Mouse (Mus musculus) urinary bladder, postnatal 36 days (tissue): Measurements from ENCODE around the gene Tpk1.
"Not testable (repeated sequence)": the region's sequence is repeated elsewhere in the genome, so short reads cannot be mapped to it uniquely, and the experiment has no call there.

Experiments used
- DNase-seq, 2 experiments: peaks; one replicate each; pipeline ENCODE4 v3.0.0; 2022; ENCODE audit warnings: low spot score in 2 of 2, mixed read lengths in 1 of 2

Gene Tpk1

DNA sequence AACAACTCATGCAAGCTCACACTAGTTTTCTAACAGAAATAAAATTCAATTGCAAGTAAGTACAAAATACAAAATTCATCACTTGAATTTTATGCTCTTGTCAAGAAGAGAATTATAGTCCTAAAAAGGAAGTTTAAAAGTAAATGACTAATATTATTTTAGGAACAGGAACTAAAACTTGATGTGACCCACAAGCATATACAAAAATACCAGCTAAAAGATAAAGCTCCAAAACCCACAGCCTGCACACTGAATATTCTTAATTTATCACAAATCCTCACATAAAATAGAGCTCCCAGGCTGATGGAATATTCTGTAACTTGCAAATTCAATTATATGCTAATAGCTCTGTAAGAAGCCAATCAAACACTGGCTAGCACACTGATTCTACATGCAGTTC is 25.5 kb downstream of the Tpk1 start:
- DNase-seq: no peak

DNA sequence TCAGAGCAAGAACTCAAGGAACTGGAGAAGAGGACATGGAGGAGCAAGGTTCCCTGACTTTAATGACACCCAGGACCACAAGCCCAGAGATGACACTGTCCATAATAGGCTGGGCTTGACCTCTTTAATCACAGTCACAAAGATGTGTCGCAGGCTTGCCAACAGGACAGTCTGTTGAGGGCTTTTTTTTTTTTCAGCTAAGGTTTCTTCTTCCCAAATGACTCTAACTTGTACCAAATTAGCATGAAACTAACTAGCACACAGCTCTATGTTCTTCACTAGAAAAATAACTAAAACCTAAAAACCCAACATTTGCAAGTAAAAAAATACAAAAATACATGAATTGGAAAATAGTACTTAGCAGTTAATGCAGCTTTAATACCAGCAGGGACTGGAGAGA is 27.2 kb downstream of the Tpk1 start:
- DNase-seq: no peak

DNA sequence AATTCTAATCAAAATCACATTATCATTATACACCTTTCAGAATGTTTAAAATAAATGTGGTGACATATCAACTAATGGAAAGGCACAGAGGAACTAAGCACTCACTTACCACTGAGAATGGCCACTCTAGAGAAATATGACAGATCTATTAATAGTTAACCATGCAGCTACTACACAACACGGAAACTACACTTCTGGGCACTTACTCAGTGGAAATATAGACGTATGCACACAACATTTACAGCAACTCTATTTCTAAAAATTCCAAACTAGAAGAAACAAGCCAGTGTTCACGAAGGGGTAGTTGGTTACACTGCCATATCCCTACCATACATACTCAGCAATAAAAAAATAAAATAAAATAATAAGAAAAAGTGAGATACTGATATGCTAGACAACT is 28.0 kb downstream of the Tpk1 start:
- DNase-seq: no peak

DNA sequence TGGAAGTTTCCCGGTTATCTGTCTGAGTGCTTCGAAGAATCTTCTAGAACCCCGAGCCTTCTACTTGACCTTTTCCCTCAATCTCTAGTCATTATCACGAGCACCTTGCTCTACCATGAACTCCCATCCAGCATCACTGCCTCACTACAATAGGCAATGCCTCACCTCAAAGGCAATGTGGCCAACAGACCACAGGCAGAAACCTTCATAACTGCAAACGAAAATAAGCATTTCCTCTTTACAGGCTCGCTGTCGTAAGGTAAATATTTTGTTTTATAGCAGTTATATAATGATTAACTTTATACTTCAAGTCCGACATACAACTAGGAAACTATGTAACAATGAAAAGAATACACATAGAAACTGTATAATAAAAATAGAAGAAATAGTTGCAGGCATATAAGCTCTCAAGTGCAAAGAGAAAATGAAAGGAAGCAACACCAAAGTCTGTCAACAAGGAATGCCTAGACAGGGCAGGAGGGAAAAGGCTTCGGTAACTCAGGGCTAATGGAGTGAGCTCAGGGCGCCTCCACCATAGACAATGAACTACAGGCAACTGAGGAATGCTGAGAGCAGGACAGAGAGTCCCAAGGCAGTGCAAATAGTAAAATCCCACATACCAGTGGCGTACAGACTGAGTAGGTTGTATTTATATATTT is 29.0 kb downstream of the Tpk1 start:
- no peak for DNase-seq

DNA sequence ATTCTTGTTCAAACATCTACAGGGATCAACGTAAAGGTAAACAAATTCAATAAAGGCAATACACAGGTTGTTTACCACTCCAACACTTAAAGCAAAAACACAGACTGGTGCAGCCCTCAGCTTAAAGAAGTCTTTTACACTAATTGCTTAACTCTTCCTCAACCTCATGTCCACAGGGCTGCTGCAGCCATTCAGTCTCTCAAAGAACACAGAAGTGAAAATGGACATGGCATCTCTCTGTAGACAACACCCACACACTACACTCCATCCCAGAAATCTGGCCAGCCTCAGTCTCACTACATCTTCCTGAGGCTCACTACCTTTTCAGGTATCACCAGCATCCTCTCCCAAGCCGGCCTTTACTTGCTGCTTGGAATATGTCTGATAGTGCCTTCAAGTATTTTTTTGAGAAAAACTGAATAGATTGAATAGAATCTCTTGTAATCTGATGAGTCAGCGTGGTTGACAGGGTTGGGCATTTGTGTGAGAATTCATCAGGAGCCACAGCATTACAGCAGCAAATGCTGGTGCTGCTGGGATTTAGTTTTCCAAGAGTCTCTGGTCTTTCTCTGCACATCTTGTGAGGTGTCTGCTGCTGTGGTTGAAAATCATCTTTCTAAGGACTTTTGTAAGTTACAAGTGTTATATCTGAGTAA is 32.6 kb downstream of the Tpk1 start:
- no peak for DNase-seq

DNA sequence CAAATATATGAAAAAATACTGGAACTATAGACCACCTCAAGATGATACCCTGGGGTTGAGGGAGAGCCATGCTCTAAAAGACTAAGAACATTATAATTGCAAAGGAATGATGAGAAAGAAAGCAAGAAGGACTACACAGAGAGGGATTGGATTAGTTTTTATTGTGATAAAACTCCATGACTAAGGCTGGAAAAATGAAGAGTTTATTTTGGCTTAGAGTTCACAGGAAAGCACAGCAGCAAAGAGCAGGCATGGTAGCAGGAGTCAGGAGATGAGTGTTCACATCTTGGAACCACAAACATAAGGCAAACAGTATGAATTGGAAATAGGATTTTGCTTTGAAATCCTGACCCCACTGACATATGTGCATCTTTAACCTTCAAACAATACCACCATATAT is 33.2 kb downstream of the Tpk1 start:
- no peak for DNase-seq

DNA sequence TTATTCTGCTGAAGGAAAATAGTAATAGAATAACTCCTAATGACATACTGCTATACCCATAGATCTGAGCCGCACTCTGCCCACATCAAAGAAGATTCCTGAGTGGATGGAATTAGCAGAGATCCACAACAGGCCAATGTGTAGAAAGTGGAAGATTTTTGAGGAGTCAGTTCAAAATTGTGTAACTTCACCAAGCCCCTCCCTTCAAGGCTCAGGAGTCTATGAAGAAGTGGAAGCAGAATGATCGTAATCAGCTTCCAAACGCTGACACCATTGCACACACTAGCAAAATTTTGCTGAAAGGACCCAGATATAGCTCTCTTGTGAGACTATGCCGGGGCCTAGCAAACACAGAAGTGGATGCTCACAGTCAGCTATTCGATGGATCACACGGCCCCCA is 42.6 kb downstream of the Tpk1 start:
- DNase-seq: not testable (repeated sequence)

DNA sequence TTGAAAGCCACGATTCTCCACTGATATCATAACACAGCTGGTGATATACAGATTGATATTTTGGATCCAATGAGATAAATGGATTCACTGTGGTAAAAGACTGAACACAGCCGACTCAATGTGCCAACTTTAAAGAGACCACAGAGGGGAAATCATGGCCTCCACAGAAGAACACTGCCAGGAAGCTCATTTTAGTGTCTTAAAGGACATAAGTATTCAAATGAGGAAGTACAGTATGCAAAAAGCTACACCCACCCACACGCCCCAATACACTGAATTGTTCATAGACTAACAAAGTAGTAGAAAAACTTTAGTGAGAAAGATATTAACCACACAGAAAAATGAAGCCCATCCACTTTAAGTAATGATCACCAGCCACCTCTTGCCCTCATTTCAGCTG is 46.8 kb downstream of the Tpk1 start:
- no peak for DNase-seq

DNA sequence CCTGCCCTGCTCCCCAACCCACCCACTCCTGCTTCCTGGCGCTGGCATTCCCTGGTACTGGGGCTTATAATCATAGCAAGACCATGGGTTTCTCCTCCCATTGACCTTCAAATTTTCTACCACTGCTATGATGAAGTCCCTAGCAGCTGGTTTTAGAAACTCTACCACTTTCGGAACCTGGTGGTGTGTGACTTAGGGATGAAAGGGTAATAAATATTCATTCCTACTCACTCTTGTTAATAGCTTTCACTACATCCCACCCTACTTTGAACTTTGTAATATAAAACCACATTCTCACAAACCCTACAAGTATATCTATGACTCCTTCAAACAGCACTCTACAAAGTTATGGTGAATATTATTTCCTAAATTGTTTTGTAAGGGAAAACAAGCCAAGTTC is 54.3 kb downstream of the Tpk1 start:
- DNase-seq: no peak

DNA sequence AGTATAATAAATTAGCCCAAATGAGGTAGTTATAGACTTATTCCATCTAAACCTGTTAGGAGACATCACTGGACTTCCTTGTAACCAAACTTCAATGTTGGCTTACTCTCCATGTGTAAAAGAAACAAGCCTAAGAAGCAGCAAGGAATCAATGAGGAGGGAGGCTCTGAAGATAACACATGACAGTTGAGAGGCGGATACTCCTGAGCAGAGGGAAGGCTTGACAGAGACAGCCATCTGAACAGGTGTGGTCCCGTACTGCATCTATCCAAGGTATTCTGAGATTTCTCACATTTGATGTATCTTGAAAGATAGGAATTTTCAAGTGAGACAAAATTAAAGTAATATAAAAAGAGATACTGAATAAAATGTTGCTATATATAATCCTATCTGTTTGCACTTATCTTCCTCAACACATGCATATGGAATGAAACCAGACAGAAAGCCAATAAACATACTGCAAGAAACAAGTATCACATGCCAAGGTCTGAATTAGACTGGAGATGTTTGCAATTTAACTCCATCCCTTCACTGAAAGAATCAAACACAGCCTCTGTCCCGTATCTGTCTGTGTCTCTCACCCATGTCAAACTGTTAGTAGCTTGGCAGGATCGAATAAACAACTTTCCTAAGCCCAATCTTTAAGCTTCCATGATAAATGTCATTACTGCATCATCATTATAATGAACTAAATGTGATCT is 75.1 kb downstream of the Tpk1 start:
- no peak for DNase-seq

DNA sequence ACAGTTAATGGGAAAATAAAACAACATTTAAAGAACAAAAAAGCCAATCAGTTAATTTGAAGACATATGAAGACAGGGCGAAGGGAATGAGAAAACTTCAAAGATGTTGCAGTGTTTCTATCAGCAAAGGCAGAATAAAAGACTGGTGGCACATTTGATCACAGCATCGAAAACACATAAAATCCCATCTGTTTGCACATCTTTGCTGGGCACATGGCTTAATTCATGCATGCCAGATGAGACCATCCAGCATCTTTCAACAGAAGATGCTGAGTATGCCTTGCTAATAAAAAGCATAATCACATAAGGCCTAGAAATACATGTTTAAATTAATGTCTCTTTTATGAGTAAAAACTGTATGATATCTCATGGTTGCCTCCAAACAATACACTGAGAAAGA is 80.8 kb downstream of the Tpk1 start:
- DNase-seq: no peak

DNA sequence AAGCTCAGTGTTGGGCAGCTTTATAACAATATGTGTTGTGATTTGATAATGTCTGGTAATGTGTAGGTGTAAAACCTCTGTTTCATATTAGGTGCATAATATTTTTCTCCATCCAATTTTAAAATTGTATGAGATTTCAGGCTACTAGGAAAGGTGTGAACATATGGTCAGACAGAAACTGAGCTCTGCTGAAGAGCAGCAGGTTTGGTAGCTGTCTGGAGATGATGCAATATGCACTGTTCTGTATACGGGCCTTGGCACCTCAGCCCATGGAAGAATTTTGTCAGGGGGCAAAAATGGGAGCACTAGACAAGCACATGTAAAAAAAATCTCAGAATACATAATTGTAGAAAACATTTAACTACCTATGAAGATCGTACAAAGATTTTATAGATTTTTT is 84.3 kb downstream of the Tpk1 start:
- no peak for DNase-seq

DNA sequence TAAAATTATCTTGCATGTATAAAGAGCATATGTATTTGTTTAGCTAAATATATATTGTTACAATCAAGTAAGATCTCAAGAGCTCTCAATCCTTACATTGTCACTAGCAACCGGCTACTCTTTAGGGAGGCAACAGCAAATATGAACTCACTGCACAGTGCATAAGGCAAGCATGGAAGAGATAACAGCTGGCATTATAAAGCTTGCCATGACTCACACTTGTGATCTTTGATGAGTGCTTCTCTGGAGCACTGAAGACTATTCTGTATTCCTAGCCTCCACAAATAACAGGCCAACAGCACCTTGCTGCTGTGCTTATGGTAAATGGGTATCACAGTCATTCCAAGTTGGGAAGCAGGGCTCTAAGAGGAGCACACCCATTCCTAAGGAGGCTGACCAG is 98.2 kb downstream of the Tpk1 start:
- no peak for DNase-seq

DNA sequence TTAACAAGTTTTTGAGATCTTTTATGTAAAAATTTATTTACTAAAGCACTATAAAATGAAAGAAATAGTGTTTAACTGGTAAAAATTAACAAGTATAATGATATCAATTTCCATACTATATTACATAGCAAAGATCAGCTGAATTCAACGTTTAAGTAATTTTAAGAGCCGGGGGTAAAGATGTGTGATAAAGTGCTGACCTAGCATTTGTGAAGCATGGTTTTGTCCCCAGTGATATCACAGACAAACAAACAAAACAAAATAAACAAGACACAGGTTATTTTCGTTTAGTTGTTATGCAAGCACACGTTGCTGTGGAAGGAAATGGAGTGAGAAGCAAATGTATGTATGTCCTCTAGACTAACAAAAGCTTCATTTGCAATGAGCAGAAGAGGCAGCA is 103.6 kb downstream of the Tpk1 start:
- DNase-seq: no peak

DNA sequence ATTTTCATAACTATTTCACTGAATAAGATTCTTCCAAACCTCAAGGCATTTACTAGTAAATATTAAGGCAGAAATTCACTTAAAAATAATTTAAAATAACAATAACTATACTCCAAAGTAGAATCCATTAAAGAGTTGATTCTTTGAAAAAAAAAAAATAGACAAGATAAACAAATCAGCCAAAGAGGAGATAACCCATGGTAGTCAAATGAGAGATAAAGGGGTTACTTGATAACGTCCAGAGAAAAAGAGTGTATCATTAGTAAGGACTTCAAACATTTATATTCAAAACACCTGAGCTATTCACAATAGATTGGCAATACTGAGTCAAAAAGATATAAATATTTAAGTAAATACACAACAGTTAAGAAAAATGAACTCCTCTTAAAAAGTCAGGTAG is 114.7 kb downstream of the Tpk1 start:
- DNase-seq: no peak

DNA sequence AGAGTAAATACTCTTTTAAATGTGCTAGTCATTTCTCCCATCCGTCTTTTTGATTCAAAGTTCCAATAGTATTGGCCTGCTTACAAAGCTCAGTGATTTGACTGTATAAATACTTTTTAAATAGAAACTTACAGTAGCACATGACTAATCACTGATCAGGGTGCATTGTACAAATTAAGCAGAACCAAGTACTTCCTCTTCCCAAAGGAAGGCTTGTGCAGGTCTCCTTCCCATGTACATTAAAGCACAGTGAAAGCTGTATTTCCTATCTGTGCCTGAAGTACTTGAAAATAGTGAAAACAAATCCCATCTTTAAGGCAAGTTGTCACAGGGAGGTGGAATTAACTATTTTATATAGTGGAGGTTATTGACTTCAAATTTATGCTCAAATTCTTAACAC is 119.5 kb downstream of the Tpk1 start:
- no peak for DNase-seq

DNA sequence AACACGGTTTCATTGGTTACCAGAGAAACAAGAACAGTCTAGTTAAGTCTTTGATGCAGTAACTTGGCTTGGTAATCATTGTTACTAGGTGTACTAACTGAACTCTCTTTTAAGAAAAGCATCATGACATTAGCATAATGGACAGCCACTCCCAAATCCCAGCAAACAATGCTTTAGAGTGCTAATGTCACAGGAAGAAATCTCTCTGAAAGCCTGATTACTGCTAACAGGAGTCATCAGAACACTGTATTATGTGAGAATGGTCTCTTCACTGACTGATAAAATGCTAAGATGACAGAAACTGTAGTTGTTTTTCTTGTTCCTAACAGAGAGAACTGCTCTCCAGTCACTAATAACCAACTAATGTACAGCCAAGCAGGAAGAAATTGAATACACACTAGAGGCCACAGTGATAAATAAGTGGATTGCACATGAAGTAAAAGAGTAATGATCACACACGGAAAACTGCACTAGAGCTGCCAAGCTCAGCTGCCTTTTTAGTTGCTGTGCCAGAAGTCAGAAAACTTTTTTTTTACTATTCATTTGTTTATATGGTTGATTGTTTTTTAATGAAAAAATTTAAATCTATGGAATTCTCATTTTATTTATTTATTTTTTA is 128.7 kb downstream of the Tpk1 start:
- no peak for DNase-seq

DNA sequence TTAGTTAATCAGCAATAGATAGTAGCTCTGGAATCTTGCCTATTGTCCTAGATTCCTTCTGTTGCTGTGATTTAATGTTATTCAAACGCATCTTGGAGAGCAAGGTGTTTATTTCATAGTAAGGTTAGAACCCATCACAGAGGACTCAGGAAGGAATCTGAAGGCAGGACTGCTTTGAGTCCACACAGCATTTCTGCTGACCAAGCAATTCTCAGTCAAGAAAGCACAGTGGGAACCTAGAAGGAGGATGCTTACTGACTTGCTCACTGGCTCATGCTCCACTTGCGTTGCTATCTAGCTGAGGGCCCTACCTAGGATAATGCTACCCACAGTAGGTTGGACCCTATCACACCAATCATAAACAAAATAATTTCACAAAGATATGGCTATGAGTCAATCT is 130.6 kb downstream of the Tpk1 start:
- no peak for DNase-seq

DNA sequence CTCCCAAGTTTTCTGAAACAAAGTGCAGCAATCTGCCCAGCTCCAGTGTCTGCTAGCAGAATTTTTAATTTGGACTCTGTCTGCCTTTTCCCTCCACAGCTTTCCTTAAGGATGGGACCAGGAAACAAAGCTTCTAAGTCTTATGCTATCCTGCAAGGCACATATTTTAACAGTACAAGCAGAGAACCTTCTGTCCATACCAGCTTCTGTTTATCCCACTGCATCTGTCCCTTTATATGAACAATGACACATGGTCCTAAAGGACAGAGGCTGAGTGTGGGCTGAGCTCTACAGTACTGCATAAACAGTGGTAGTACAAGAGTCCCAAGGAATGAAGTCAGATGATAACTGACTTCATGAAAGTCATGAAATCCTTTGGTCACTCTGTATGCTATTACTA is 132.8 kb downstream of the Tpk1 start:
- DNase-seq: no peak

DNA sequence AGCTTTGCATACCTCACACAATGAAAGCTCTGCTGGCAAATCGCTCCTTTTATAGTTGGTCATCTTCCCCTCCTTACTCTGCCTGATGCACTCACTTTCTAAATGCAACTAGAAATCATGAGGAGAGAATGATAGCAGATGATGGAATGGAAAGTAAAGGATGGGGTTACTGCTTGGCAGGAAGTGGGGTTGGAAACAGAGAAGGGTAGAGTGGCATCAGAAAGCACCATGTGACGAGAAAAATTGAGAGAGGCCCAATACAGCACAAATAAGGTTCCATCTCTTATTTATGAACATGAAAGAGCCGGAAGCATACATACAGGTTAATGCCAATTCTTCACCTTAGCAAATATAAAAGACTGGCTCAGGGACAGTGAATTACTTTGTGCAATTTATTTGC is 133.3 kb downstream of the Tpk1 start:
- DNase-seq: no peak

DNA sequence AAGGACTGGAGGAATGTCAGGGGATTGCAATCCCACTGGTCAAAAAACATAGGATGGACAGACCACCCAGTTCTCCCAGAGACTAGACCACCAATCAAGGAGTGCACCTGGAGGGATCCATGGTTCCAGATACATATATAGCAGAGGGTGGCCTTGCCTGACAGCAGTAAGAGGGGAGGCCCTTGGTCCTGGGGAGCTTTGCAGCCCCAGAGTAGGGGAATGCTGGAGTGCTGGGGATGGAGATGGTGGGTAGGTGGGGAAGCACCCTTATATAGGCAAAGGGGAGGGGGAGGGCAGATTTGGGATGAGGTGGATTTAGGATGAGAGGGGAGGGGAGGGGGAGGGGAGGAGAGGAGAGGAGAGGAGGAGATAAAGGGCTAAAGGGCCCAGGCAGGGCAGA is 134.1 kb downstream of the Tpk1 start:
- DNase-seq: no peak

DNA sequence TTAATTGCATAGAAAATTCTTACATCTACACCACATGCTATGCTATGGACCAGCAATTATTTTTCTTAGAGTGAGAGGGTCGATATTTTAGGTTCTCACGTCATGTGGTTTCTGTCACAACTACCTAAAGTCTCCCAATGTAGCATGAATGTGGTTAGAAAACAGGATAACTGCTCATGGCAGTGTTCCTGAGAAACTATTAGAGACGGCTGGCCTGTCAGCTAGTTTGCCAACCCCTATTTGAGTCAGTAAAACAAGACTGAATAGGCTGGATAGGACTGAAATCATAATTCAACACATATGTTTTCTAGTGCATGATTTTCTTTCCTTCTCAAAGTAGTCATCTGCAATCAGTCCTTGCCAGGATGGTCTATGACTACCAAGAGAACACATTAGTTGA is 137.1 kb downstream of the Tpk1 start:
- DNase-seq: no peak

DNA sequence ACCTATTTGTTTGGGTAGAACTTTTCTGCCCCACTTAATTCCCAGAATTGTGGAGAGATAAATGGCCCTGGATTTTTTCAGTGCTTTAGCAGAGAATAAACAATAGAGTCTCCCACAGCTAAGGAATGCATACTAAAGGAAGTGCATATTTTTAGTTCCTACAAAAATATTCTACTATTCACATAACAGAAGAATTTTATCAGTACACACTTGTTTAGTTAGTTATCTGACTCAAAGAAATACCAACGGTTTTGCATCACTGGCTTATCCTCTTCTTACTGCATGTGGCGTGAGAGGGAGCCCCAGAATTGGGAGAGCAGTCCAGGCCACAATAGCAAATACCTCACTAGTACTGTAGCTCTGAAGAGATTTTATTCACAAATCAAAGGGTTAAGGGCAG is 141.1 kb downstream of the Tpk1 start:
- DNase-seq: no peak
